Mouse (Mus musculus) midbrain, embryonic 12.5 days (tissue): ENCODE results near the gene A930017K11Rik. TPM values are rescaled to one million over a fixed set of nuclear protein-coding genes. Genes with fewer than 3 reads are reported as not detected.

Experiments
- ATAC-seq: fragments of 200-750 bp; cut with Nextera tagmentation; 2 replicates; pipeline ENCODE4 v1.8.0; 2017; ENCODE audit warnings: low read depth, moderate TSS enrichment, moderate library complexity; ENCODE audit not compliant: low FRiP score
- H3K27ac ChIP-seq: fragments of 300-500 bp; sonication (generic); replicated peaks from 2 replicates; pipeline ENCODE4 v1.5.1; 2016; ENCODE audit warnings: mild to moderate bottlenecking
- H3K27me3 ChIP-seq: fragments of 300-500 bp; sonication (generic); 2 replicates; pipeline ENCODE4 v1.6.1; 2016; ENCODE audit warnings: mild to moderate bottlenecking
- H3K36me3 ChIP-seq: fragments of 300-500 bp; sonication (generic); 2 replicates; pipeline ENCODE4 v1.6.1; 2016
- H3K4me1 ChIP-seq: fragments of 300-500 bp; sonication (generic); 2 replicates; pipeline ENCODE4 v1.6.1; 2016
- H3K4me2 ChIP-seq: fragments of 300-500 bp; sonication (generic); replicated peaks from 2 replicates; pipeline ENCODE4 v1.6.1; 2016; ENCODE audit warnings: mild to moderate bottlenecking, moderate library complexity
- H3K4me3 ChIP-seq: fragments of 300-500 bp; sonication (generic); 2 replicates; pipeline ENCODE4 v1.5.1; 2016; ENCODE audit warnings: mild to moderate bottlenecking
- H3K9ac ChIP-seq: fragments of 300-500 bp; sonication (generic); replicated peaks from 2 replicates; pipeline ENCODE4 v1.6.1; 2016; ENCODE audit warnings: mild to moderate bottlenecking, moderate library complexity
- H3K9me3 ChIP-seq: fragments of 300-500 bp; sonication (generic); 2 replicates; pipeline ENCODE4 v1.6.1; 2016; ENCODE audit warnings: mild to moderate bottlenecking
- WGBS: fragments of 180-500 bp; shearing (Covaris S2); methylation state at CpG from one replicate; pipeline ENCODE4 v1.1.7; 2016; 5-methylcytosine and 5-hydroxymethylcytosine counted together
- polyA plus RNA-seq: library from polyadenylated mRNA; unstranded; fragments of >200 nt; fragmentation: Nextera tagmentation; extraction: Ambion mirVana; gene quantifications from 2 replicates; pipeline ENCODE4 v1.2.1, GENCODE M21; 2016

Gene A930017K11Rik
- polyA plus RNA-seq, 1 experiment from 2014 or later = 0.13 TPM

DNA sequence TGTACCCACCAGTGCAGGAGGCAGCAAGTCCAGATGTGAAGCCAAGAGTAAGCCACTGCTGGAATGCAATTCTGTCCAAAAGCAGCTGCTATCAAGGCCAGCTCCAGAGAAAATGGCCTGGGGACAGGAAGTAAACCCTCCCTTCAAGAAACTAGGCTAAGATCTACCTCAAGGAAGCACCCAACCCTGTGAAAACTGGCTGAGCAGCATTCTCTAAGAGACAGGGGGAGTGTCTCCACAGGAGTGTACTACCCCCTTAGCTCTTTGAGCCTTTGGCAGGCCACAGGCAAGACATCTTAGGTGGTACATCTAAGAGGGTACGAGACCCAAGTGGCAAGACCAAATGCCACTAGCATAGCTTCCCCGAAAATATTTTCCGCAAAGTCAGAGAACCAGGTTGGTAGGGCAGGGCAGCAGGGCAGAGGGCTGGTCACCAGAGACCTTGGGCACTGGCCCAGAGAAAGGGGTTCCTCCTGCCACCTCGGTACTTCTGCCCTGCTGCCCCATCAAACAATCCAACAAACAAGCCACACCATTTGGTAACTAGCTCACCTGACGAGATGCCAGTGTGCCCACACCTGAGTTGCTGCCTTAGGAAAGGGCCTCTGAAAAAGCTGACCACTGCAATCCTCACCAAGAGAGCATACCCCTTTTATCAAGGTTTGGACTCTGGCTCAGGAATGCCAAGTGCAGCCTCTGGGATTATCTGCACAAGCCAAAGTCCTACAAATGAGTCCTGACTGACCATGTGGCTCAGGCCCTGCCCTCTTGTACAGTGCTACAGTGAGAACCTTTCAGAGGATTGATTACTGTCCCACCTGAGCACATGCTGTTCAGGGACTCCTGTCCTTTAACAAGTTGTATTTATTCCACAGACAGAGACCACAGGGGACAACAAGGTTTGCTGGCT, 27.7 kb upstream of the A930017K11Rik start:
- no peak for ATAC-seq
- Histone ChIP-seq H3K4me1 (peaks cover 19% of the 10 kb centered on the region), H3K9me3 (no peaks in the 10 kb centered on the region), H3K27me3 (no peaks in the 10 kb centered on the region), H3K4me2 (no peak overlapping the region), H3K4me3 (no peak overlapping the region), H3K36me3 (no peaks in the 10 kb centered on the region), H3K9ac (no peak overlapping the region), H3K27ac (no peak overlapping the region)
- WGBS = 92% methylated on average over 5 of the region's 5 CpGs

- Histone ChIP-seq H3K4me2 (no peak overlapping the region), H3K9ac (no peak overlapping the region), H3K27ac (no peak overlapping the region), H3K4me1 (0 out of 2 replicates have a peak, but pooled peaks cover 2% of the 10 kb centered on the region), H3K36me3 (no peaks in the 10 kb centered on the region; the same call in 1 of the 2 replicates), H3K4me3 (no peak overlapping the region), H3K27me3 (no peaks in the 10 kb centered on the region), H3K9me3 (no peaks in the 10 kb centered on the region)
- 87% methylated on average over 4 of the region's 4 CpGs for WGBS
- no peak for ATAC-seq
These were observed 18.8 kb upstream of the A930017K11Rik start for GRCm38 (mm10) chr17:25970954-25971707.

GRCm38 (mm10) chr17:25970448-25970847, 18.1 kb upstream of the A930017K11Rik start:
- no peaks in the 10 kb centered on the region for H3K27me3 ChIP-seq
- no peak overlapping the region for H3K4me2 ChIP-seq
- no peak for ATAC-seq
- no peaks in the 10 kb centered on the region; the same call in 1 of the 2 replicates for H3K36me3 ChIP-seq
- no peaks in the 10 kb centered on the region for H3K9me3 ChIP-seq
- H3K27ac ChIP-seq = no peak overlapping the region
- H3K4me3 ChIP-seq = no peak overlapping the region
- 0 out of 2 replicates have a peak, but pooled peaks cover 2% of the 10 kb centered on the region for H3K4me1 ChIP-seq
- 93% methylated on average over 9 of the region's 9 CpGs for WGBS
- no peak overlapping the region for H3K9ac ChIP-seq

- Histone ChIP-seq H3K36me3 (peaks cover 16% of the 10 kb centered on the region), H3K4me2 (no peak overlapping the region), H3K4me1 (0 out of 2 replicates have a peak, but pooled peaks cover 2% of the 10 kb centered on the region), H3K9ac (no peak overlapping the region), H3K27ac (no peak overlapping the region), H3K9me3 (no peaks in the 10 kb centered on the region), H3K27me3 (no peaks in the 10 kb centered on the region), H3K4me3 (no peak overlapping the region)
- no peak for ATAC-seq
- WGBS = 76% methylated on average over 1 of the region's 1 CpGs
These were observed 15.8 kb upstream of the A930017K11Rik start for GRCm38 (mm10) chr17:25968176-25968575.

DNA sequence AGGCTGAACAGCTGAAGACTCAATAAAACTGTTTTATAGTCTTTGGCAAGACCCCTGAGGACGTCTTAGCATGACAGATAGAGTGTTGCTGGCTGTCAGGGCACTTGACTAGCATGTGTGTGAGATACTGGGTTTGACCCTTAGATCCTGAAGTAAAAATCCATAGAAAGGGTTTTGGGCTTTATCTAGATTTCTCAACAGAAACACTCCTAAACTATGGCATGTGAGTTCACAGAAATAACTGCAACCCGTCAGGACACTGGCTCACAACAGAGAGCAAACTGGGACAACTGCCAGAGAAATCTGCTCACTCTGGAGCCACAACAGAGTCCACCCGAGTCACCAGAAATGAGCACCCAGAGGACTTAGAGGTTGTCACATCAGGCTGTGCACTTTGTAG, 15.3 kb upstream of the A930017K11Rik start:
- H3K4me3 ChIP-seq = no peak overlapping the region
- peaks cover 16% of the 10 kb centered on the region for H3K36me3 ChIP-seq
- H3K4me2 ChIP-seq = no peak overlapping the region
- WGBS = 83% methylated on average over 3 of the region's 3 CpGs
- no peaks in the 10 kb centered on the region for H3K9me3 ChIP-seq
- H3K4me1 ChIP-seq = no peaks in the 10 kb centered on the region
- no peaks in the 10 kb centered on the region for H3K27me3 ChIP-seq
- no peak for ATAC-seq
- no peak overlapping the region for H3K27ac ChIP-seq
- H3K9ac ChIP-seq = no peak overlapping the region

GRCm38 (mm10) chr17:25964271-25964670, 11.9 kb upstream of the A930017K11Rik start:
- Histone ChIP-seq H3K27me3 (no peaks in the 10 kb centered on the region), H3K9me3 (no peaks in the 10 kb centered on the region), H3K4me2 (no peak overlapping the region), H3K9ac (no peak overlapping the region), H3K4me1 (no peaks in the 10 kb centered on the region), H3K27ac (no peak overlapping the region), H3K36me3 (peaks cover 41% of the 10 kb centered on the region), H3K4me3 (no peak overlapping the region)
- no peak for ATAC-seq
- whole genome bisulfite sequencing = 92% methylated on average over 7 of the region's 7 CpGs

DNA sequence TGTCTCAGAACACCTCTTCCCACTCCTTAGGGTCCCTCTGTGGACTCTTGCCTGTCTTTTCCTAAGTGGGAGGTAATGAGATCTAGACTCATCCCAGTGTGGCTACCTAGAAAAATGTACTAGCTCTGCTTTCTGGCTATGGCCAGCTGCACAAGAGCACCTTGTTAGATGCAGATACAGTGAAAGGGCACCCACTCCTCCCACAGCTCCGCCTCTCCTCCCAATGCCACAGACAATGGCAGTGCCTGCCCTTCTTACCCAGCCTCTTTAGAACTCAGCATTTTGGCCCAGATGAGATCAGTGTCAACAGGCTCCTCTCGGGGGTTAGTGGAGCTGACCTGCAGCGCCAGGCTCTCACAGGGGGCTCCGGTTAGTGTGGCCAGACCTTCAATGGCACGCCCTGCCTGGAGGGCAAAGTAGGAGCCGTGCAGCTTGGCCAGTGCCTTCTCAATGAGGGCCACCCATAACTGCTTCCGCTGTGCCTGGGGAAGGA, 10.1 kb upstream of the A930017K11Rik start:
- 93% methylated on average over 7 of the region's 7 CpGs for WGBS
- Histone ChIP-seq H3K4me1 (no peaks in the 10 kb centered on the region), H3K9ac (no peak overlapping the region), H3K36me3 (peaks cover 54% of the 10 kb centered on the region), H3K27me3 (no peaks in the 10 kb centered on the region), H3K9me3 (no peaks in the 10 kb centered on the region), H3K4me3 (no peak overlapping the region), H3K27ac (no peak overlapping the region), H3K4me2 (no peak overlapping the region)
- ATAC-seq = no peak

- no peak for ATAC-seq
- Histone ChIP-seq H3K4me2 (no peak overlapping the region), H3K36me3 (peaks cover 57% of the 10 kb centered on the region), H3K4me1 (no peaks in the 10 kb centered on the region), H3K27me3 (no peaks in the 10 kb centered on the region), H3K9ac (no peak overlapping the region), H3K4me3 (no peak overlapping the region), H3K27ac (no peak overlapping the region), H3K9me3 (no peaks in the 10 kb centered on the region)
- WGBS = 92% methylated on average over 5 of the region's 5 CpGs
These were observed 9.2 kb upstream of the A930017K11Rik start for GRCm38 (mm10) chr17:25961566-25961965.

- Histone ChIP-seq H3K4me3 (no peak overlapping the region), H3K27me3 (no peaks in the 10 kb centered on the region; the same call in 1 of the 2 replicates), H3K9me3 (no peaks in the 10 kb centered on the region), H3K4me2 (no peak overlapping the region), H3K36me3 (peaks cover 55% of the 10 kb centered on the region), H3K4me1 (no peaks in the 10 kb centered on the region), H3K9ac (no peak overlapping the region), H3K27ac (no peak overlapping the region)
- WGBS = 93% methylated on average over 23 of the region's 23 CpGs
- ATAC-seq = no peak
These were observed 7.5 kb upstream of the A930017K11Rik start for GRCm38 (mm10) chr17:25959630-25960467.

- no peak overlapping the region for H3K4me2 ChIP-seq
- peaks cover 46% of the 10 kb centered on the region for H3K36me3 ChIP-seq
- no peak for ATAC-seq
- H3K9ac ChIP-seq = no peak overlapping the region
- no peaks in the 10 kb centered on the region for H3K9me3 ChIP-seq
- H3K27ac ChIP-seq = no peak overlapping the region
- H3K27me3 ChIP-seq = peaks cover 3% of the 10 kb centered on the region
- no peaks in the 10 kb centered on the region for H3K4me1 ChIP-seq
- 96% methylated on average over 11 of the region's 11 CpGs for WGBS
- H3K4me3 ChIP-seq = no peak overlapping the region
These were observed 6.6 kb upstream of the A930017K11Rik start for GRCm38 (mm10) chr17:25958771-25959494.

- ATAC-seq = no peak
- peaks cover 15% of the 10 kb centered on the region for H3K27me3 ChIP-seq
- 86% methylated on average over 14 of the region's 14 CpGs for WGBS
- H3K4me2 ChIP-seq = no peak overlapping the region
- no peaks in the 10 kb centered on the region for H3K4me1 ChIP-seq
- peaks cover 41% of the 10 kb centered on the region for H3K36me3 ChIP-seq
- H3K9me3 ChIP-seq = no peaks in the 10 kb centered on the region
- H3K9ac ChIP-seq = no peak overlapping the region
- H3K27ac ChIP-seq = no peak overlapping the region
- no peak overlapping the region for H3K4me3 ChIP-seq
These were observed 5.3 kb upstream of the A930017K11Rik start for GRCm38 (mm10) chr17:25957586-25958051.
